Mouse (Mus musculus) R1 (cell line): ENCODE results near the gene Tppp.
"Not testable (repeated sequence)": the region's sequence is repeated elsewhere in the genome, so short reads cannot be mapped to it uniquely, and the experiment has no call there.

Experiments
- DNase-seq: peaks from one replicate; pipeline ENCODE4 v3.0.0-alpha.2; 2018; ENCODE audit warnings: low read depth, low spot score

The Tppp gene

DNA sequence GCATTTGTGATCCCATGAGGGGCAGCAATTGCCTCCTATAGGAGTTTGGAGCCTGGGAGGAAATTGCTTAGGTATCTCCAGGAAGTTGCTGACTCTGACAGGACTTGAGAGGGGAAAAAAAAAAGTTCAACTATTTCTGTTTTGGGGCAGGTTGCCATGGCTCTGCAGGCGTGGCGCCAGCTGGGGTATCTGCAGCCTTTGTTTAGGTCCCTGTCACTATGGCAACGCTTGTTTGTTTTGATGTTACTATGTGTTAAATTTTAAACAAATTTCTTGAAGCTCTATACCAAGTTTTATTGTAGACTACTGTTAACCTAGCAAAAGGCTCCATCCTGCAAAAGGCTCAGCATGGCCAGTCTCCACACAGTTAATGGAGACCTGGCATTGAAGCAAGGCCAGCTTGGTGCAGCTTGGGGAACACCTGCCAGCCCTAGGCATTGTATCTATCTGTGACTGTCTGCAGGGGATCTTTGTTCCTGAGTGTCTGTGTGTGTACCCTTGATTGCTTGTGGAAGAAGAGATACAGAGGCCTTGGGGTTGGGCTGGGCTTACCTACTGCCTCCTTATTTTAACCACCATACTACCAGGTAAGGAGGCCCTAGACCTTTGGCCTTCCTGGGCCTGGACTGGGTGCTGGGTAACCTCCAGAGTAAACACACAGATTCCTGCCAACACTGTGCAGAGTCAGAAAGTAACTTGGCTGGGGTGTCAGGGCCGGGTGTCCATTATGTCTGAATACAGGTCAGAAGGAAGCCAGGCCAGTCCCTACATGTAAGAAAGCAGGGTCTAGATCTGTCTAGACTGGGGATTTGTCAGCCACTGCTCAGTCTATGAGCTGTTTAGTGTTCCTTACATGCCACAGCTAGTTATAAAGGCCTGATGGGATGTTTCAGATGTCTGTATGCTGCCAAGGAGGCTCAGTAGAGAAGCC, 16.2 kb downstream of the Tppp start:
- DNase-seq: peak; percentile 39

DNA sequence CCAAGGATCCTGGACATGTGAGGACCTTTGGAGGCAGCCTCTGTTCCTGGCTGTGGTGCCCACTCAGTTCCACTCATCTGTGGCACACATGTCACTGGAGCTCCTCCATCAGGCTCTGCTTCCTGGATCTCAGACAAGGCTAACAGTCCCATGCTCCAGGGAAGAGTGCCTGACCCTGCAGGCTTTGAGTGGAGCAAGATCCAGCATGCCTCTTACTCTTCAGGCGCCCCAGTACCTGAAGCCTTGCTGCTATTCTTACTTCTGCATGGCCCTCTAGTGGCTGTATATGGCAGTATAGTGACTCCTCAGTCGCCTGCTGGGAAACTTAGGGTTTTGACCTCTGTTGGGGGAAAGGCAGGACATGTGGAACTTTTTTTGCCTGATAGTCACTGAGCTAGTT, 17.0 kb downstream of the Tppp start:
- DNase-seq: peak; percentile 62

DNA sequence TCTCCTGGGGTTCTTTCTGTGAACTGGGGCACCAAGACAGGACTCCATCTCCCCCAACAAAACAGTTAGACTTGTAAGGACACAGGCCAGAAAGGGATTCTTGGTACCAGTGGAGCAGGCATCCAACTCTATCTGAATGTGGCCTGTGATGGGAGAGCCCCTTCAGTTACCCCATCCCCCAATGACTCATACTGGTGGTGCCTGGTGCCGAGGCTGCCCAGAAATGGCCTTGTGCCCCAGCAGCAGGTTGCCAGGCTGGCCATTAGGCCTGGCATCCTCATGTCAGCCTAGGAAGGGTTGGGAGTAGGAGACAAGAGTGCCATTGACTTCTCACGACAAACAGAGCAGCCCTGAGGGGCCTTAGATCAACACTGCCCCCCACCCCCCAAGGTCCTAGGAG, 18.9 kb downstream of the Tppp start:
- DNase-seq: no peak

DNA sequence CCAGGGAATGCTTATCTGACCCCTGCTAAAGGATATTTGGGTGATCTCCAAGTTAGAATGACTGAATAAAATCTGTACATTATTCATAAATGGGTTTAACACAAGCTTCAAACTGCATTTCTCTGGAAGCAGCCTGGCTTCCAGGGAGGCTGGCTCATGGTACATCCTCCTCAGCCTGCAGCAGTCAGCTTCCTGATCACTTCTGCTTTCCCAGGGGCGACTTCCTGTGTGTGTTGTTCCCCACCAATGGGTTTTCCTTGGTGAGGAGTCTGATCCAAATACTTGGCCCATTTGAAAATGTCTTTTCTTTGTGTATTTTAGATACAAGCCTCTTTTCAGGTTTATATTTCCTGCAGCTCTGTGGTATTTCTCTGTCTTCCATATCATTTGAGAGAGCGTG, 19.8 kb downstream of the Tppp start:
- no peak for DNase-seq

DNA sequence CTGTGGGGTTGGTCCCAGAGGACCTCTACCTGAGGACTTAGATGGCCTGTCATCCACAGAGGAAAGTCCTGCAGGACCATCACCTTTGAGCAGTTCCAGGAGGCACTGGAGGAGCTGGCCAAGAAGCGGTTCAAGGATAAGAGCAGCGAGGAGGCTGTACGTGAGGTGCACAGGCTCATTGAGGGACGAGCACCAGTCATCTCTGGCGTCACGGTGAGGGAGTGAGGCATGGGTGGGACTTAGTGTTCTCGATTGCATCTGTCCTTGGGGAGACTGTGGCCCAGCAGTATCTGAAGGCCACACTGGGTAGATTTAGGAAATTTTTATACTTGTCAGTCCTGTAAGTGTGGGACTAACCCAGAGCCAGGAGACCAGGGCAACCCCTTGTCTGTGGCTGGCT, 21.5 kb downstream of the Tppp start:
- DNase-seq: no peak

DNA sequence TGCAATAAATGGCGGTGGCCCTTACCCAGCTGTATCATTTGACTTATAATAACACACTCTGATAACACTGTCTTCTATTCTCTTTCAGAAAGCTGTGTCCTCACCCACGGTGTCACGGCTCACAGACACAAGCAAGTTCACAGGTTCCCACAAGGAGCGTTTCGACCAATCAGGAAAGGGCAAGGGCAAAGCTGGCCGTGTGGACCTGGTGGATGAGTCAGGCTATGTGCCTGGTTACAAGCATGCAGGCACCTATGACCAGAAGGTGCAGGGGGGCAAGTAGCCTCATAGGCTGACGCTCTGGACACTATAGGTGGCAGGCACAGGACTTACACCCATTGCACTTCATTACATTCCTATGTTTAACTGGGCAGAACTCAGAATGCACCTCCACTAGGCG, 21.9 kb downstream of the Tppp start:
- DNase-seq: no peak

DNA sequence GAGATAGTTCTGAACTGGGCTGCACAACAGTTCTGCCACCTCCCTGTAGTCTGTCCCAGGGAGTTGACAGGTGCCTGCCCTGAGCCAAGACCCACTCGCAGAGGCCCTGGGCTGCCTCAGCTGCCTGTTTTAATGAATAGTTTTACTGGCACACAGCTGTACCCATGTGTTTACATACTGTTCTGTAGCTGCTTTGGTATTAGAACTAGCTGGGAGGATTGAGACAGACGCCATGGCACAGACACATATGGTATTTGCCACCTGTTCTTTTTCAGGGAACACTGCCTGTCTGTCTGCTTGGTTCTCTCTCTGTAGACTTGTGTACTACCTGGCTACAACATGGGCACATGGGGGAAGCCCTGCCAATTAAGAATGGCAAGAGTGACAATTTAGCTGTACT, 25.5 kb downstream of the Tppp start:
- no peak for DNase-seq

DNA sequence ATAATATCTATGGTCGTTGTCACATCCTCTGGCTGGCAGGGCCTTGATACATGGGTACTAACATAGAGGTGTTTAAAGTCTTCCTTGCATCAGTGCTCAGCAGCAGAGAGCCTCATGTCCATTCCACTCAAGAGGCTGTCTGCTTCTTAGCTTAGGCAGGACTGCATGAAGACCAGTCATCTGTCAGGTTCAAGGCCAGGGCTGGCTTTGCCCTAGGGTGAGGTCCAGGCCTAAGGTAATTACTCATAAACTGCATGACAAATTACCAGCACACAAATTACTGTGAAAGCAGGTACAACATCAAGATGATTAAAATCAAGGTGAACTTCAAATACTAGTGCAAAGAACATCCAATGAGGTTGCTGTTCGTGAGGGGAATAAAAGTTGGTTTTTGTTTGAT, 26.6 kb downstream of the Tppp start:
- DNase-seq: no peak

DNA sequence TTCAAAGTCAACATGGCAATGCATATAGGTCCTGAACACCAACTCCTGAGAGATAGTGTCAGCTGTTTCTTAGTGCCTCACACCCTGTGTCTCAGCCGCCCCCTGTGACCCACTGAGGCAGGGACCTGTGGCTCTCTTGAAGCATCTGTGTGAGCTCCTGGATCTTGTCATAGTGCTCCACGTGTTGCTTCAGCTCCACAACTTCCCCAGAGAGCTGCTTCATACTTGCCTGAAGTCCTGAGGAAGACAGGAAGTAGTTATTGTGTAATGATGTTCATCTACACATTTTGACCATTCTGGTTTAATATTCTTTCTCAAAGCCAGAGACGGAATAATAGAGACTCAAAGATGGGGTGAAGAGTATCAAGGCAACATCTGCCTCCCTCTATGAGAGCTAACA, 30.7 kb downstream of the Tppp start:
- no peak for DNase-seq

DNA sequence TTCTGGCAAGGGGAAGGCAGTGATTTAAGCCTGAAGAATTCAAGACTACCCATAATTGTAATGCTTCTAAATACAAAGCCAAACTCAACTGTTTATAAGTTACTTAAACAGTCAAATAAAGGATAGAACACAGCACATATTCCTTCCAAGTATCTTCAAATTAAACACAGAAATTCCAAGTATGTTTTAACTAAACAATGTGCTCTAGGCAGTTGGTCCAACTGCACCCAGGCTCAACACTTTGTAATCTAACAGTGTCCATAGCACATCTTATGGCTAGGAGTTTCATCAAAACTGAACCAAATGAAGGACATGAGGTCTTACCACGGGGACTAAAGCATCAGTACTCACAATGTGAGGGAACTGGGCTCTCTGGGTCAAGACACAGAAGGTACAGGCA, 47.0 kb downstream of the Tppp start:
- no peak for DNase-seq

DNA sequence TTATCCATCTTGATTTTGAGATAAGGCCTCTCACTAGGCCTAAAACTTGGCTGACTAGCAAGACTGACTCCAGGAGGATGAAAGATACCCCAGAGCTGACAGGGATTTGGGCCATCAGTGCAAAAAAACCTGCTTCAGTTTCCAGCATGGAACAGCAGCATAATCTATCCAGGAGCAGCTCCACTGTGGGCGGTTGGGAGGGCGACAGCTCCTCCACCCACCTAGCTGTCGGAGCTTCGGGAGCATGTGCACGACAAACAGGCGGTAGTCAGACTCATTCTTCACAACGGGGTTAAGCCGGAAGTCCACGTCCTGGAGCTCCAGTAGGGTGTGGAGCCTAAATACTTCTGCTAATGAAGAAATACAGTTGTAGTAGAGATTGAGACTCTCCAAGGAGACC, 48.9 kb downstream of the Tppp start:
- no peak for DNase-seq

DNA sequence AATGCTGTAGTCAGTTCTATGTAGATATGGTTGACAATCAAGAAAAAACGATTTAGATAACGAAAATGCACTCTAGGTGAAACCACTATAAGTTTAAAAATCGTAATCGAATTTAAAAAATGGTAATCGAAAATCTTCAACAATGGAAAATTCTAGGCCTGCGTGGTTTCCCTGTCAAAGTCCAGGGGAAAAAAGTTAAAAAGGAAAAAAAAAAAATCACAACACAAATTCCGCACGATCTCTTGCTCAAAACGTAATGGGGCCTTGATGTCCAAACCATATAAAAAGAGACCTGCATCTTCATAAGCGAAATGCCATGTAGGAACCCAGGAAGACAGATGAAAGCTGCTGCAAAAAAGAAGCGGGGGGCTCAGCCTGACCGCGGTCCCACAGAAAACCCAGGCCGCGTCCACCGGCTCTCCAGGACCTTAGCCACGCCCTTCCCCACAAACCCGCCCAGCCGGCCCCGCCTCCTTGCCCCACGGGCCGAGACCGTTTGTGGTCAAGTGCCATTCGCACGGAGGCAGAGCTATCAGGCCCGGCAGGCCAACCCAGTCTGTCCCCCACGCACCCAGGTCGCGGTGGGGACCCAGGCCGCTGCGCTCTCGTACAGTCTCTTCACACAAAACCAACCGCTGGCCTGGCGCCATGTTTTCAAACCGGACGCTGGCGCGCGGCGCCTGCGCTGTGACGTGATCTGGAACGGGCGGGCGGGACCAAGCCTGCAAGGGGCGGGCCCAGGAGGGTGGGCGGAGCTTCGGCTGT, 52.6 kb downstream of the Tppp start, which contains the start of gene Cep72:
Gene Cep72 (minus strand): TSS at position 687 of the 765 bp plus-strand sequence.
- DNase-seq: peak; percentile 92

DNA sequence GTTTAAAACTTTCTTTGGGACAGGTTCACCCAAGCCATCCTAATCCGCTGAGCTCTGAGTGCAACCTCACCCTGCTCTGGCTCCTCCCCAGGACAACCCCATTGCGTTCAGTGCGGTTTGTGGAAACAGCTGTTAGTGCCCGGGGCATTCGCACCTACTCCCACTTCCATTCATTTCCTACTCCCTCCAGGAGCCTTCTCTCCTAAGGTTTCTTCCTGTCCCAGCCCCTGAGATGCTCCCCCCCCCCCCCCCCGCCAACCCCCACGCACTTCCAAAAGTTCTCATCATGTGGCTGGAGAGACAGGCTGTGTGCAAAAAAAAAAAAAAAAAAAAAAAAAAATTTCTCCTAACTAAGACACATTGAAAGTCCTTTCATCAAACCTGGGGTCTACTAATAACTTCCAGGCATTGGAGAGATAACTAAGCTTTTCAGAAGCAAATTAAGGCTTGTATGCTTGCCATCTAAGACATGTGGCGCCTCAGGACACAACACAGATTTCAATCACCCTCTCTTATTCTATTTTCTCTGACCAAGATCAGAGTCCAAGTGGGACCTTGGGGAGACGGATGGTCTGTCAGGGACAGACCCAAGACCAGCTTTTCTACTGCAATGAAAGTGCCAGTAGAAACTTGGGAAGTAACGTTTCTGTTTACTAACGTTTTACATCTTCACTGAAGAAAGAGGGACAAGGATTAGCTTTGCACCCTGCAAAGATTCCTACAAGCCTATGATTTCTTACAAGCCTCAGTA, 53.3 kb downstream of the Tppp start:
- no peak for DNase-seq

DNA sequence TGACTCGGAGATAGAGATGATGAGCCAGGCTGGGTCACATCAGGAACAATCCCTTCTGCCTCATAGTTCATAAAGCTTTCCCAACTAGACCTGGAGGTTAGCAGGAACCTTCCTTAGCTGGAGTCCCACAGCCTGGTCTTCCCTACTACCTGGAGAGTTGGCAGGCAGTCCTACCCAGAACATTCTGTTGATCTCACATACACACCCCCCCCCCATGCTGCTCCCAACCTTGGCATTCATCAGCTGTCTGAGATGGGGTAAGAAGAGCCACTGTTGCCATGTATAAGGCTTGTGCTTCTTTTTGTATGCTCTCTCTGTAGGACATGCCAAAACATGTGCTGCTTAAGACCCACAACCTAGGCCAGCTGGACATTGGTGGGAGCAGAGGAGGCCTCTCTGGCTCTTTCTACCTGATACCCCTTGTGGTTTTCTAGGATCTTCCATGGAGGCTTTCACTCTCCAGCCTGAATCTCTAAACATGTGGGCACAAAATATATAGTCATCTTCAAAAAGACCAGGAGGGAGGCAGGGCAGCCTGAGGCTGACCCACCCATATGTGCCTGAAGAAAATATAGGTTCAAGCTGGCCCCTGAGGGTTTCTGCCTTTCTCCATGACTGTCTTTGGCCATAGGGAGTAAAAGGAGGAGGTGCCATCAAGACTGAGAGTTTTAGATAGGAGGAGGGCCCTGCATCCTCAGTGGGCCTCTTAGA, 54.3 kb downstream of the Tppp start:
- no peak for DNase-seq

DNA sequence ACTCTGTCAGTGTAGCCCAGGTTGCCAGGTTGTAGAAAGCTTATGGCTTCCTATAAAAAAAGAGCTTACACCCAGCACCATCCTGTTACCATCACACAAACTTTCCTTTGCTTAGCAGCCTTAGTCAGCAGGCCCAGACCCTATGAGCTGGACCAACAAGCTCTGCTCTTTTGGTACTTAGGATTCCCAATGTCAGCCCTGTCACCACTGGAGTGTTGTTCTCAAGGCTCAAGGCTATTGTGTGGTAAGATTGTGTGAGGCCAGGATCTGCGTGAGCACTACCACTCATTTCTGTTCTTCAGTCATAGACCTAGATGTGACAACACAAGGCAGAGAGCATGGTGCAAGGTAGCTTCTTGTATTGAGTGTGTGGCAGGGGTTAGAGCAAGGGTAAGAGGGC, 57.4 kb downstream of the Tppp start:
- DNase-seq: no peak

DNA sequence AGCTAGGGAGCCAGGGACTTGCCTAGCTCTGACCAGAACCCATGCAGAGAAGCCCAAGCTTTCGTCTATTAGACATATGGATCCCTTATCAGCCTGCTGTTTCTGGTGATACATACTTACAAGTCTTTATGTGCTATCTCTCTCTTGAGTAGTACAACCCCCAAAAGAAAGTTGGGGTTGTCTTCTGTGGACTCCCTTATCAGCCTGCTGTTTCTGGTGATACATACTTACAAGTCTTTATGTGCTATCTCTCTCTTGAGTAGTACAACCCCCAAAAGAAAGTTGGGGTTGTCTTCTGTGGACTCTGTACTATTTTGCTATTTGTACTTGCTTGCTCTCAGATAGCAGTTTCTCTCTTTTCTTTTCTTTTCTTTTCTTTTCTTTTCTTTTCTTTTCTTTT, 62.0 kb downstream of the Tppp start:
- not testable (repeated sequence) for DNase-seq

DNA sequence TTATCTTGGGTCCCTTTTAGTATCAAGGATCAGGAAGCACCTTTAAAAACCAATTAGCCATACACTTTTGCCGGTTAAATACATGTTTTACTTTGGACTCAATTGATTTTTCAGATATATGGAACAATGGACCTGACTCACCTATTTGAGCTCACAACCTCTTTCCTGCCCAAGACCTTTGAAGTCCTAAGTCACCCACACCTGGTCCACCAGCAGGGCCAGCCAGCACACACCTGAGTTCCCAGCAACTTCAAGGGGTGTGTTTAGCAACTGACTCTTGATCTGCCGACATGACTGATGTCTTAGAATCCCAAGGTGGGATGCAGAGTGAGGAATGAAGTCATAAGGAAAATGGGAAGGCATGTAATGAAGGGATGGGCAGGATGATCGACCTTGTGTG, 62.5 kb downstream of the Tppp start:
- DNase-seq: no peak

DNA sequence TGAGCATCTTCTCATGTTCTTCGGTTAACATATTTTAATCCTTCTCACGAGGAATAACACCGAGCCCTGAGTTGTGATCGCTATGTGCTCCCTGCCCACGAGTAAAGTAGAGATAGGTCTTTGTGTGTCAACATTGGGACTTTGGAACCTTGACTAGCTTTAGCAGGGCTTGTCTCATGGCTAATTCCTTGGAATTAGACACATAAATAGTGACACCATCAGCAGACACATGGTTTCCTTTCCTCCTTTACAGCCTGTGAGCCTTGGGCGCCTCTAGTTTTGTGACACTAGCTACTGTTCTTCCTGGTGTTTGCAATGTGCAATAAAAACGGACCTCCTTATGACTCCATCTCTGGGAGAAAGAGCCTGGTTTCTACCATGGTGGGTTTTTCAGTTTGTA, 64.2 kb downstream of the Tppp start:
- no peak for DNase-seq
